Mouse (Mus musculus): ENCODE results near the gene Fscn3. TPM values are rescaled to one million over a fixed set of nuclear protein-coding genes. Genes with fewer than 3 reads are reported as not detected.

The Fscn3 gene
- polyA plus RNA-seq (2011; ENCODE audit: insufficient read depth, insufficient read length, low read depth, missing spikeins), result not detected in 2 replicates

DNA sequence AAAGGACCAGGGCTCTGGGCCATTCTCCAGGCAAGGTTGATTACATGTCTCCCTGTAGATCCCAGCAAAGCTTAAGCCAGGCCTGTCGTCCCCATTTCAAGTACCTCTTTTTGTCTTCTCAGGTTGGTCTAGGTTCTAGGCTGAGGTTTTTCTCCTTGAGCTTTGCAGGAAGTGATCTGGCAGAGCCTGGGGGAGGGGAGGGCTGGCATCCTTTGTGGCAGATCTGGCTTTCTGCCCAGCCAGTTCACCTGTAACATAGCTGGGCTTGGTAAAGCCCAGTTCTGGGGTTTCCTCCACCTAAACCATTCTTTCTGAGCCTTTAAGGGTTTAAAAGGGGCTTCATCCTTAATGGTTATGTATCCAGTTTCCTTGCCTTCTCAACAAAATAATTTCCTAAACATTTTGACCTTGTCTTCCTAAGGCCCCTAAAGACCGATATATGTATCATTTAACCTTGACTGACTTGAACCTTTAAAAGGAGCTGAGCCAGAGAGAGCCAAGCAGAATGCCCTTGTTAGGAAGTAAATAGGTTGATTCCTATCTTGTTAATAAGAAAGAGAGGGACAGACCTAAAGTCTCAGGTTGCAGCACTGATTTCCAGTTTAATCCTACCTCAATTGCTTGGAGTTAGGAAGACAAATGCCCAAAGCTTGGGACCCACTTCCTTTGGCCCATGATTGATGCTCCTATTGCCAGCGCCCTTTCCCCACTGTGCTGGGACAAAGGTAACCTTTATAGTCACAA is at the start of gene Fscn3:
Gene Fscn3 (plus strand): TSS at position 694 of the 744 bp plus-strand sequence.
- no peaks in the 10 kb centered on the region for H3K27me3 ChIP-seq (ENCODE audit: control insufficient read depth, insufficient read depth, low read length, poor library complexity, severe bottlenecking)
- TF ChIP-seq CTCF (IDR thresholded peaks at IDR 0.05; ENCODE audit: low read depth, low read length), result no peak
- no peak for TF ChIP-seq EP300 (IDR thresholded peaks at IDR 0.05; ENCODE audit: insufficient read depth, low read depth, low read length)
- TF ChIP-seq POLR2A (IDR thresholded peaks at IDR 0.05; ENCODE audit: insufficient read depth, low read length), result no peak
- H3K4me1 ChIP-seq (ENCODE audit: control insufficient read depth, insufficient read depth, low read length), result no peaks in the 10 kb centered on the region
- no peaks in the 10 kb centered on the region for H3K9me3 ChIP-seq (replicated peaks; ENCODE audit: control insufficient read depth, insufficient read depth, low read length, poor library complexity, severe bottlenecking)
- H3K4me3 ChIP-seq (ENCODE audit: low read depth, low read length), result no peak within 1 kb of the TSS
- H3K27ac ChIP-seq (ENCODE audit: insufficient read depth, low read length), result no peak within 1 kb of the TSS
- peaks cover 5% of the 10 kb centered on the region; the same call in 1 of the 2 replicates for H3K36me3 ChIP-seq (ENCODE audit: control insufficient read depth, insufficient read depth, low read length, poor library complexity, severe bottlenecking)
- H3K9ac ChIP-seq (ENCODE audit: low read depth, poor library complexity, severe bottlenecking), result no peak within 1 kb of the TSS

DNA sequence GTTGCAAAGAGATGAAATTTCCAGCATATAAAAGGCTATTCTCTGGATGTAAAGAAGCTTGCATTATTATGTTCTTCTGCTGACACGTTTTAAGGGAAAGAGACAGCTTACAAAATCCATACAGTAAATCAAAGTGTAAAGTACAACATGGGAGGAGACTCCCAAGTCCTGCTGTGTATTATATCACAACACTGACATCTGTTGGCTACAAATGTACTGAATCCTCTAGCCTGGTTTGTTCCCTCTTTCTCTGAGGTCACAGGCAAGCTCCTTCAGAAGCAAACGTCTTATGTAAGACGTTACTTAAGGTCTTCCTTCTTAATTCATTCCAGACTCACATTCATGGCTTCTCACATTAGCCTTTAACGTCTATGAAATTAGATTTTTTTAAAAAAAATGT is 45.6 kb upstream of the Fscn3 start:
- no peak overlapping the region for H3K4me3 ChIP-seq (ENCODE audit: low read depth, low read length)
- no peaks in the 10 kb centered on the region for H3K9me3 ChIP-seq (replicated peaks; ENCODE audit: control insufficient read depth, insufficient read depth, low read length, poor library complexity, severe bottlenecking)
- no peak for TF ChIP-seq EP300 (IDR thresholded peaks at IDR 0.05; ENCODE audit: insufficient read depth, low read depth, low read length)
- no peak for TF ChIP-seq POLR2A (IDR thresholded peaks at IDR 0.05; ENCODE audit: insufficient read depth, low read length)
- no peak for TF ChIP-seq CTCF (IDR thresholded peaks at IDR 0.05; ENCODE audit: low read depth, low read length)
- no peak overlapping the region for H3K9ac ChIP-seq (ENCODE audit: low read depth, poor library complexity, severe bottlenecking)
- H3K36me3 ChIP-seq (ENCODE audit: control insufficient read depth, insufficient read depth, low read length, poor library complexity, severe bottlenecking), result no peaks in the 10 kb centered on the region
- H3K27me3 ChIP-seq (ENCODE audit: control insufficient read depth, insufficient read depth, low read length, poor library complexity, severe bottlenecking), result no peaks in the 10 kb centered on the region
- H3K27ac ChIP-seq (ENCODE audit: insufficient read depth, low read length), result no peak overlapping the region
- H3K4me1 ChIP-seq (ENCODE audit: control insufficient read depth, insufficient read depth, low read length), result no peaks in the 10 kb centered on the region

DNA sequence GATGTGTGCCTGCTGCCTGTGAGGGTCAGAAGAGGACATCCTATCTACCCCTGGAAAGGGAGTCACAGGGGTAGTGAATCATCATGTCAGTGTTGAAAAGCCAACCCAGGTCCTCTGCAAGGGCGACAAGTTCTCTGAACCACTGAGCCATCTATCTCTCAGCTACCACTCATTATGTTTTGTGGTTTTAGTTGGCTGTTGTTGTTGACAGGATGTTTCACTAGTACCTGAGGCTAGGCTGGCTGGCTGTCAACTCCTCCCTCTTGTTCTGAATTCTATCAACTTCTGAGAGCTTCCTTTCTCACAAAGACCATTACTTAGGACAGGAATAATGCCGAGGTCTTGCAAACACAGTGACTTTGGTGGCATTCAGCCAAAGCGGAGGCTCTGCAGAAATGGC is 42.4 kb upstream of the Fscn3 start:
- no peak overlapping the region for H3K9ac ChIP-seq (ENCODE audit: low read depth, poor library complexity, severe bottlenecking)
- no peaks in the 10 kb centered on the region for H3K4me1 ChIP-seq (ENCODE audit: control insufficient read depth, insufficient read depth, low read length)
- no peaks in the 10 kb centered on the region for H3K27me3 ChIP-seq (ENCODE audit: control insufficient read depth, insufficient read depth, low read length, poor library complexity, severe bottlenecking)
- H3K36me3 ChIP-seq (ENCODE audit: control insufficient read depth, insufficient read depth, low read length, poor library complexity, severe bottlenecking), result no peaks in the 10 kb centered on the region
- no peaks in the 10 kb centered on the region for H3K9me3 ChIP-seq (replicated peaks; ENCODE audit: control insufficient read depth, insufficient read depth, low read length, poor library complexity, severe bottlenecking)
- no peak overlapping the region for H3K27ac ChIP-seq (ENCODE audit: insufficient read depth, low read length)
- TF ChIP-seq POLR2A (IDR thresholded peaks at IDR 0.05; ENCODE audit: insufficient read depth, low read length) (no peak), CTCF (IDR thresholded peaks at IDR 0.05; ENCODE audit: low read depth, low read length) (no peak), EP300 (IDR thresholded peaks at IDR 0.05; ENCODE audit: insufficient read depth, low read depth, low read length) (no peak)
- H3K4me3 ChIP-seq (ENCODE audit: low read depth, low read length), result no peak overlapping the region

DNA sequence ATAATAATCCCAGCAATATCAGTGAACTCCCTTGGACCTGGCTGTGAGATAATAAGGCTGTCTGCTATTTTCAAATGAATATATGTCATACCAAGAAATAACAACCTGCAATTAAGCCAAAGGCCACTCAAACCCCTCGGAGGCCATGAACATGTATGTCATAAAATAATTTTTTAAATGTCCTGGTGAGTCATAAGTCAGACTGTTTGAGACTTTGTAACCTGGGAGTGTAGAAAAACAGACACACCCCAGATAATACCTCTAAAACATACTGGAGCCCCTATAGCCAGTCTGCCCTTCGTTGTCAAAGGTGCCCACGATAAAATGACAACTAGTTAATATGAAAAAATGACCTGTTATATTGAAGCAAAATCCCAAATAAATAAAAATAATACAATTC is 38.6 kb upstream of the Fscn3 start:
- Histone ChIP-seq H3K36me3 (ENCODE audit: control insufficient read depth, insufficient read depth, low read length, poor library complexity, severe bottlenecking) (no peaks in the 10 kb centered on the region), H3K9ac (ENCODE audit: low read depth, poor library complexity, severe bottlenecking) (no peak overlapping the region), H3K9me3 (replicated peaks; ENCODE audit: control insufficient read depth, insufficient read depth, low read length, poor library complexity, severe bottlenecking) (no peaks in the 10 kb centered on the region), H3K27ac (ENCODE audit: insufficient read depth, low read length) (no peak overlapping the region), H3K4me3 (ENCODE audit: low read depth, low read length) (no peak overlapping the region), H3K27me3 (ENCODE audit: control insufficient read depth, insufficient read depth, low read length, poor library complexity, severe bottlenecking) (no peaks in the 10 kb centered on the region), H3K4me1 (ENCODE audit: control insufficient read depth, insufficient read depth, low read length) (no peaks in the 10 kb centered on the region)
- TF ChIP-seq EP300 (IDR thresholded peaks at IDR 0.05; ENCODE audit: insufficient read depth, low read depth, low read length) (no peak), POLR2A (IDR thresholded peaks at IDR 0.05; ENCODE audit: insufficient read depth, low read length) (no peak), CTCF (IDR thresholded peaks at IDR 0.05; ENCODE audit: low read depth, low read length) (no peak)

DNA sequence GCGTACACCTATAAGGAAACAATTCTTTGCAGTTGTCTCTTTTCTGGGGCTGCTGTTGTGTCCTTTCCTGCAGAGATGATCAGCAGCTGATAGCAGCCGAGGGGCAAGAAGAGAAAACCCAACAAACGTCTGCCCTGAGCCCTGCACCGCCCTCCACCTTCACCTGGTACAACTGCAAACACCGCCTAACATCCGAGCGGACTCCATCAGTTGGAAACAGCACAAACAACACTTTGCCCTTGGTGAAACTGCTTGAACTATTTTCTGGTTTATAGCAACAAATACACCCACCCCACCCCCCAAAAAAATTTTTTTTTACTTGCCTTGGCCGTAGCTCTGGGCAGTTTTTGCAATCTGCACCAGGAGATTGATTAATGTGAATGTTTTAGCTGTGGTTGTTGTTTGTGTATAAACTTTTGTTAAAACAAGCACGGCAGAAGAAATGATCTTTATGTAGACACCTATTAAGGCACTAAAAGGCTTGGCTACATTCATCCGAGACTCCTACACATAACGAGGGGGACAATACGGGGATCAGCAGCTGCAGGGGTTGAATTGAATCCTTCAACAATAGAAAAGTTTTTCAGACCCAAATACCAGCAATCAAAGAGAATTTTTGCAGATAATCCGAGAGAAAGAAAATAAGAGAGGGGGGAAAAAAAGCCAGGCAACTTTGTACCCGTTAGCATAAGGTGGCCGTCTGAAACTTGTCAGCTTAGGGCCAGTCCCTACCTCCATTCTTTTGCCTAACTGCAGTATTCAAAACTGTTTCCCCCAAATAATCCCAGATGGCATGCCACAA is 31.3 kb upstream of the Fscn3 start:
- no peak overlapping the region for H3K4me3 ChIP-seq (ENCODE audit: low read depth, low read length)
- no peak for TF ChIP-seq EP300 (IDR thresholded peaks at IDR 0.05; ENCODE audit: insufficient read depth, low read depth, low read length)
- TF ChIP-seq CTCF (IDR thresholded peaks at IDR 0.05; ENCODE audit: low read depth, low read length), result no peak
- TF ChIP-seq POLR2A (IDR thresholded peaks at IDR 0.05; ENCODE audit: insufficient read depth, low read length), result no peak
- H3K27ac ChIP-seq (ENCODE audit: insufficient read depth, low read length), result no peak overlapping the region

More for the DNA sequence above, 31.3 kb upstream of the Fscn3 start:
- Histone ChIP-seq H3K36me3 (ENCODE audit: control insufficient read depth, insufficient read depth, low read length, poor library complexity, severe bottlenecking) (no peaks in the 10 kb centered on the region), H3K9ac (ENCODE audit: low read depth, poor library complexity, severe bottlenecking) (no peak overlapping the region), H3K4me1 (ENCODE audit: control insufficient read depth, insufficient read depth, low read length) (no peaks in the 10 kb centered on the region), H3K9me3 (replicated peaks; ENCODE audit: control insufficient read depth, insufficient read depth, low read length, poor library complexity, severe bottlenecking) (no peaks in the 10 kb centered on the region), H3K27me3 (ENCODE audit: control insufficient read depth, insufficient read depth, low read length, poor library complexity, severe bottlenecking) (peaks cover 12% of the 10 kb centered on the region)
